In genomic region chr16:46496031-46496868, GRCm38 (mm10) we compare ENCODE assay signal across 9 mouse cellular contexts. TPM values are rescaled to one million over a fixed set of nuclear protein-coding genes. Genes with fewer than 3 reads are reported as not detected.
DNase-seq lines count a peak whose midpoint lies in the region; ATAC-seq lines count a peak whose summit lies in the region.
"Had no signal": no experiment of that assay in that cellular context is flagged by ENCODE, and none has a peak within 500 bp of the region (broad histone marks: within the 10 kb centered on the region; RNA-seq: fewer than 3 reads in every experiment).

No protein-coding gene starts in this region.

- H3K9me3 ChIP-seq in erythroblast, embryonic 14.5 days (ENCODE audit: control insufficient read depth, low read length), result peaks cover 3% of the 10 kb centered on the region; the same call in 1 of the 2 replicates
- H3K9me3 ChIP-seq in limb, embryonic 12.5 days, result no peaks in the 10 kb centered on the region
- no peaks in the 10 kb centered on the region for H3K9me3 ChIP-seq in midbrain, embryonic 14.5 days (ENCODE audit: control insufficient read depth, low read length)
- H3K9me3 ChIP-seq in stomach, embryonic 16.5 days (replicated peaks; ENCODE audit: control insufficient read depth, low read length), result no peaks in the 10 kb centered on the region

- peak overlapping the region; percentile 77 for H3K4me2 ChIP-seq in limb, embryonic 12.5 days
- H3K4me2 ChIP-seq in midbrain, embryonic 14.5 days (ENCODE audit: low read length), result peak overlapping the region; percentile 61
- peak overlapping the region; percentile 91 for H3K4me2 ChIP-seq in stomach, embryonic 16.5 days (ENCODE audit: low read depth, low read length)

- under 1% methylated on average over 61 of the region's 96 CpGs for WGBS in limb, embryonic 12.5 days
- WGBS in midbrain, embryonic 14.5 days, result under 1% methylated on average over 78 of the region's 96 CpGs
- WGBS in stomach, embryonic 16.5 days, result under 1% methylated on average over 76 of the region's 96 CpGs

- no peak for ATAC-seq in erythroblast, adult 5-6 weeks (replicated peaks; ENCODE audit: low FRiP score, poor library complexity, severe bottlenecking)
- ATAC-seq in inflammation-experienced regulatory T-cells, adult 6 months, result peak; percentile 4
- peak; percentile 14 for ATAC-seq in limb, embryonic 12.5 days (ENCODE audit: insufficient number of reproducible peaks, insufficient read depth, low FRiP score, low TSS enrichment, low read depth)
- peak; percentile 0; the same call in 1 of the 2 replicates for ATAC-seq in midbrain, embryonic 14.5 days (ENCODE audit: low FRiP score, low TSS enrichment)
- peak; percentile 27 for ATAC-seq in stomach, embryonic 16.5 days (ENCODE audit: insufficient read depth, low FRiP score)

- peak; percentile 72 for DNase-seq in embryo, embryonic 9.5 days (ENCODE audit: extremely low spot score)
- peak; percentile 42 to 70 for DNase-seq in gastrocnemius, postnatal 4 days (ENCODE audit: low spot score in 2 of 2)
- DNase-seq in midbrain, embryonic 14.5 days, result peak; percentile 74

- peak overlapping the region; percentile 96 for H3K9ac ChIP-seq in limb, embryonic 12.5 days (replicated peaks)
- H3K9ac ChIP-seq in midbrain, embryonic 14.5 days (replicated peaks; ENCODE audit: low read length), result peak overlapping the region; percentile 86
- peak overlapping the region; percentile 81 for H3K9ac ChIP-seq in stomach, embryonic 16.5 days (ENCODE audit: low read length)

- peaks cover 48% of the 10 kb centered on the region for H3K27me3 ChIP-seq in erythroblast, embryonic 14.5 days (ENCODE audit: control insufficient read depth)
- peaks cover 5% of the 10 kb centered on the region for H3K27me3 ChIP-seq in limb, embryonic 12.5 days
- H3K27me3 ChIP-seq in midbrain, embryonic 14.5 days (ENCODE audit: control insufficient read depth, insufficient read depth, low read length), result no peaks in the 10 kb centered on the region
- H3K27me3 ChIP-seq in stomach, embryonic 16.5 days (ENCODE audit: control insufficient read depth, insufficient read depth, low read length), result no peaks in the 10 kb centered on the region
- H3K27me3 ChIP-seq: CH12.LX had no signal

- peaks cover 2% of the 10 kb centered on the region; the same call in 1 of the 2 replicates for H3K4me1 ChIP-seq in erythroblast, embryonic 14.5 days (ENCODE audit: control insufficient read depth)
- peaks cover 15% of the 10 kb centered on the region for H3K4me1 ChIP-seq in limb, embryonic 12.5 days (replicated peaks)
- peaks cover 17% of the 10 kb centered on the region for H3K4me1 ChIP-seq in midbrain, embryonic 14.5 days (ENCODE audit: control insufficient read depth, insufficient read depth, low read length)
- peaks cover 9% of the 10 kb centered on the region; the same call in 1 of the 2 replicates for H3K4me1 ChIP-seq in stomach, embryonic 16.5 days (ENCODE audit: control insufficient read depth, insufficient read depth, low read length)

- H3K4me3 ChIP-seq in erythroblast, embryonic 14.5 days (replicated peaks), result peak overlapping the region; percentile 56
- H3K4me3 ChIP-seq in limb, embryonic 12.5 days (replicated peaks), result peak overlapping the region; percentile 86
- H3K4me3 ChIP-seq in midbrain, embryonic 14.5 days (replicated peaks; ENCODE audit: low read depth, low read length), result peak overlapping the region; percentile 91
- H3K4me3 ChIP-seq in stomach, embryonic 16.5 days (replicated peaks; ENCODE audit: low read length), result peak overlapping the region; percentile 79

- H3K36me3 ChIP-seq in erythroblast, embryonic 14.5 days (ENCODE audit: control insufficient read depth), result no peaks in the 10 kb centered on the region
- H3K36me3 ChIP-seq in limb, embryonic 12.5 days, result no peaks in the 10 kb centered on the region
- H3K36me3 ChIP-seq in midbrain, embryonic 14.5 days (ENCODE audit: control insufficient read depth, insufficient read depth, low read length), result no peaks in the 10 kb centered on the region
- no peaks in the 10 kb centered on the region for H3K36me3 ChIP-seq in stomach, embryonic 16.5 days (ENCODE audit: control insufficient read depth, insufficient read depth, low read length)

- peak overlapping the region; percentile 98 for H3K27ac ChIP-seq in limb, embryonic 12.5 days
- H3K27ac ChIP-seq in midbrain, embryonic 14.5 days (replicated peaks; ENCODE audit: low read depth, low read length), result peak overlapping the region; percentile 93
- H3K27ac ChIP-seq in stomach, embryonic 16.5 days (ENCODE audit: low read length), result peak overlapping the region; percentile 84

RNA-seq across cellular contexts. Expression of gene Nectin3, which starts 2.1 kb away (rescaled TPM):
- polyA plus RNA-seq in erythroblast, embryonic 14.5 days (2012), result not detected in 2 replicates
- not detected in 2 replicates for total RNA-seq in erythroblast, adult 5-6 weeks (2015; ENCODE audit: low replicate concordance)
- total RNA-seq in erythroblast, adult 5-6 weeks (2017; ENCODE audit: low replicate concordance), result not detected in 2 replicates
- total RNA-seq in gastrocnemius, postnatal 4 days (2021), result 10 to 100 TPM; 34.6 to 35.6 TPM
- not detected for polyA plus RNA-seq in inflammation-experienced regulatory T-cells, adult 6 months (2017; shearing (Covaris generic))
- 30.4 and 34.9 TPM in 2 replicates for polyA plus RNA-seq in limb, embryonic 12.5 days (2016; fragmentation: Nextera tagmentation; extraction: Ambion mirVana)
- 35.9 and 41.3 TPM in 2 replicates for polyA plus RNA-seq in midbrain, embryonic 14.5 days (2014; fragmentation: Nextera tagmentation; extraction: Ambion mirVana)
- polyA plus RNA-seq in stomach, embryonic 16.5 days (2015; fragmentation: Nextera tagmentation; extraction: Ambion mirVana), result 7.0 and 9.0 TPM in 2 replicates
- total RNA-seq: CH12.LX had no signal
